Mouse (Mus musculus) right cerebral cortex, postnatal 36 days (tissue): Measurements from ENCODE around the gene Obscn.
"Not testable (repeated sequence)": the region's sequence is repeated elsewhere in the genome, so short reads cannot be mapped to it uniquely, and the experiment has no call there.

ENCODE experiments used
- DNase-seq, 2 experiments: peaks; one replicate each; pipeline ENCODE4 v3.0.0; 2022; ENCODE audit warnings: low spot score in 2 of 2, mixed read lengths in 1 of 2

Obscn gene

GRCm38 (mm10) chr11:58961364-58962177, 174.6 kb downstream of the Obscn start:
- no peak for DNase-seq

GRCm38 (mm10) chr11:58959921-58960465, 176.2 kb downstream of the Obscn start:
- DNase-seq, result peak; percentile 65 to 78

GRCm38 (mm10) chr11:58959186-58959825, 176.9 kb downstream of the Obscn start:
- no peak for DNase-seq

GRCm38 (mm10) chr11:58958536-58958935, 177.7 kb downstream of the Obscn start:
- no peak for DNase-seq

- no peak for DNase-seq
Measured at GRCm38 (mm10) chr11:58957226-58957914, 178.8 kb downstream of the Obscn start.

- DNase-seq, result no peak
Measured at GRCm38 (mm10) chr11:58955868-58956257, 180.3 kb downstream of the Obscn start.

GRCm38 (mm10) chr11:58955143-58955867, 180.9 kb downstream of the Obscn start:
- DNase-seq, result no peak

- DNase-seq, result peak; percentile 87 to 95
Measured at GRCm38 (mm10) chr11:58954420-58955142, 181.6 kb downstream of the Obscn start, which contains the start of the genes Hist3h2a and Trim17. Hist3h2a (plus strand) TSS chr11:58954685. Trim17 (plus strand) TSS chr11:58954685.

- DNase-seq, result not testable (repeated sequence)
Measured at GRCm38 (mm10) chr11:58954170-58954419, 182.1 kb downstream of the Obscn start.

- no peak for DNase-seq
Measured at GRCm38 (mm10) chr11:58953351-58954169, 182.6 kb downstream of the Obscn start.

GRCm38 (mm10) chr11:58951210-58951609, 185.0 kb downstream of the Obscn start:
- no peak for DNase-seq

- peak; percentile 62 to 67 for DNase-seq
Measured at GRCm38 (mm10) chr11:58949480-58950431, 186.4 kb downstream of the Obscn start.

- DNase-seq, result peak; percentile 75 to 79
Measured at GRCm38 (mm10) chr11:58948542-58949479, 187.4 kb downstream of the Obscn start, which contains the start of gene Hist3h2ba. Hist3h2ba (plus strand) TSS chr11:58948920.

GRCm38 (mm10) chr11:58947798-58948528, 188.2 kb downstream of the Obscn start:
- DNase-seq, result peak; percentile 52 to 61

- DNase-seq, result no peak
Measured at GRCm38 (mm10) chr11:58947306-58947705, 188.9 kb downstream of the Obscn start.
